Mouse (Mus musculus) ES-E14 (cell line): ENCODE measurements around the gene Nedd8. TPM values are rescaled to one million over a fixed set of nuclear protein-coding genes. Genes with fewer than 3 reads are reported as not detected.
A peak's percentile ranks its signal among the peaks of the same experiment; 100 is the strongest.

Source experiments
- DNase-seq: peaks from one replicate; pipeline ENCODE4 v3.0.0-alpha.2; 2013; ENCODE audit warnings: low read depth, low spot score
- H3K27ac ChIP-seq: 2 replicates; pipeline ENCODE4 v1.5.1; 2012; ENCODE audit warnings: low read depth, mild to moderate bottlenecking, low read length, moderate library complexity, mixed read lengths; ENCODE audit not compliant: poor library complexity, insufficient read depth, severe bottlenecking
- H3K36me3 ChIP-seq: 2 replicates; pipeline ENCODE4 v1.6.1; 2012; ENCODE audit warnings: mild to moderate bottlenecking, low read length, moderate library complexity, mixed read lengths; ENCODE audit not compliant: control insufficient read depth, poor library complexity, insufficient read depth, severe bottlenecking
- H3K4me1 ChIP-seq, 2 experiments: fragments of 150-350 bp in 1 of 2; sonication (generic) in 1 of 2; 2 replicates each; pipeline ENCODE4 v1.6.1; 2012; ENCODE audit warnings: low read length in 2 of 2, mild to moderate bottlenecking in 1 of 2, mixed read lengths in 1 of 2; ENCODE audit not compliant: control insufficient read depth in 2 of 2, insufficient read depth in 2 of 2, poor library complexity in 1 of 2
- H3K4me3 ChIP-seq, 2 experiments: fragments of 150-350 bp in 1 of 2; sonication (generic) in 1 of 2; 2 replicates each; pipeline ENCODE4 v1.5.1; 2012; ENCODE audit warnings: low read length in 2 of 2, low read depth in 1 of 2, mild to moderate bottlenecking in 1 of 2, mixed read lengths in 1 of 2; ENCODE audit not compliant: insufficient read depth in 1 of 2, poor library complexity in 1 of 2, severe bottlenecking in 1 of 2
- H3K9ac ChIP-seq: 2 replicates; pipeline ENCODE4 v1.6.1; 2012; ENCODE audit warnings: low read depth, mild to moderate bottlenecking, low read length, mixed read lengths; ENCODE audit not compliant: poor library complexity, insufficient read depth, severe bottlenecking
- H3K9me3 ChIP-seq: fragments of 150-350 bp; sonication (generic); 2 replicates; pipeline ENCODE4 v1.6.1; 2012; ENCODE audit warnings: low read depth, mild to moderate bottlenecking, low read length; ENCODE audit not compliant: control insufficient read depth, insufficient read depth
- CHD2 ChIP-seq: IDR thresholded peaks from 2 replicates; pipeline ENCODE4 v1.6.1; 2014; ENCODE audit warnings: mild to moderate bottlenecking, low read depth, low read length, inconsistent platforms
- HCFC1 ChIP-seq: IDR thresholded peaks from 2 replicates; pipeline ENCODE4 v1.6.1; 2012; ENCODE audit warnings: low read length, inconsistent platforms, borderline replicate concordance; ENCODE audit not compliant: insufficient read depth
- MAFK ChIP-seq: IDR thresholded peaks from 2 replicates; pipeline ENCODE4 v1.6.1; 2014; ENCODE audit warnings: mild to moderate bottlenecking, low read depth, low read length, inconsistent platforms; ENCODE audit not compliant: insufficient read depth
- ZC3H11A ChIP-seq: IDR thresholded peaks from 2 replicates; pipeline ENCODE4 v1.6.1; 2012; ENCODE audit warnings: low read depth, mild to moderate bottlenecking, inconsistent platforms, low read length, borderline replicate concordance
- ZNF384 ChIP-seq: IDR thresholded peaks from 2 replicates; pipeline ENCODE4 v1.6.1; 2012; ENCODE audit warnings: low read depth, low read length, inconsistent platforms
- in situ Hi-C, 2 experiments: fragments of 600-800 bp; cut with MboI; formaldehyde crosslinking; loops; one replicate each; pipeline ENCODE4 v1.15.1; 2025; ENCODE audit warnings: low sequenced_read_pairs in 2 of 2, inconsistent platforms in 1 of 2; ENCODE audit not compliant: unreplicated experiment in 2 of 2
- total RNA-seq: library from RNA; depleted of rRNA; stranded (reverse); fragments of 300-350 nt; gene quantifications from 2 replicates; pipeline ENCODE4 v1.2.3, GENCODE M21; 2012; rRNA removed

The Nedd8 gene
- total RNA-seq, 1 experiment: 187 TPM

DNA sequence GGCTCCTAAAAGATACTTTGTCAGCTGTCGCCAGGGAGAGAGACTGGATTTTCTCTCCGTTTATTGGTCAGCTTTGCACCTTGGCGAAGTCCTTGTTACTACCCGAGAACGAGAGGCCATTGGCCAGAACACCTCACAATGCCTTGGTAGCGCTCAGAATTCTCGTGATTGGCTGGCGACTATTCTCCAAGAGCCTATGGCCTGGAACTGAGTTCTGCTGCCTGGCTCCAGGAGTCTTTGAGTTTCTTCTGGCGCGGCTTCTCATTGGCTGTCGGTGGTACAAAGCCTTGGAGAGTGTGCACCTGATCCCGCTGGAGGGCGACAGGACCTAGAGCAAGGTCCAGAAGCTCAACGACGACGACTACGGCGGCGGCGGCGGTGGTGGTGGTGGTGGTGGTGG is 54.1 kb downstream of the Nedd8 start, which contains the start of gene Rec8:
Gene Rec8 (plus strand): TSS at position 216 of the 400 bp plus-strand sequence.
- Histone ChIP-seq H3K36me3 (peaks cover 2% of the 10 kb centered on the region; the same call in 1 of the 2 replicates), H3K9me3 (no peaks in the 10 kb centered on the region), H3K27ac (no peak within 1 kb of the TSS), H3K9ac (peak within 1 kb of the TSS; percentile 12; the same call in 1 of the 2 replicates), H3K4me3 (peak within 1 kb of the TSS; percentile 27 to 40), H3K4me1 (peaks cover 0 to 8% of the 10 kb centered on the region in 2 experiments; a peak in 2 of 4 replicates)
- TF ChIP-seq ZNF384 (no peak), CHD2 (peak; percentile 60), HCFC1 (no peak), ZC3H11A (no peak)
- in situ Hi-C loops: no loop called here
- peak; percentile 90 for DNase-seq

GRCm38 (mm10) chr14:55616844-55617243 is 55.1 kb downstream of the Nedd8 start:
- no peaks in the 10 kb centered on the region for H3K9me3 ChIP-seq
- in situ Hi-C loops: no loop called here
- TF ChIP-seq ZNF384: no peak
- TF ChIP-seq HCFC1: no peak
- no peak for TF ChIP-seq MAFK
- no peak for TF ChIP-seq CHD2
- no peak for TF ChIP-seq ZC3H11A

GRCm38 (mm10) chr14:55615876-55616275 is 56.0 kb downstream of the Nedd8 start:
- Histone ChIP-seq H3K9ac (no peak overlapping the region), H3K36me3 (no peaks in the 10 kb centered on the region; the same call in 1 of the 2 replicates), H3K9me3 (no peaks in the 10 kb centered on the region), H3K4me3 (no peak overlapping the region), H3K4me1 (peaks cover 0 to 8% of the 10 kb centered on the region in 2 experiments; a peak in 2 of 4 replicates), H3K27ac (no peak overlapping the region)
- TF ChIP-seq CHD2 (no peak), ZNF384 (no peak), HCFC1 (no peak), ZC3H11A (no peak), MAFK (no peak)
- no peak for DNase-seq
- in situ Hi-C loops: no loop called here

More at GRCm38 (mm10) chr14:55616844-55617243, 55.1 kb downstream of the Nedd8 start:
- no peak for DNase-seq
- peaks cover 0 to 8% of the 10 kb centered on the region in 2 experiments; a peak in 2 of 4 replicates for H3K4me1 ChIP-seq
- H3K27ac ChIP-seq: no peak overlapping the region
- no peak overlapping the region for H3K9ac ChIP-seq
- H3K4me3 ChIP-seq: no peak overlapping the region
- no peaks in the 10 kb centered on the region; the same call in 1 of the 2 replicates for H3K36me3 ChIP-seq

DNA sequence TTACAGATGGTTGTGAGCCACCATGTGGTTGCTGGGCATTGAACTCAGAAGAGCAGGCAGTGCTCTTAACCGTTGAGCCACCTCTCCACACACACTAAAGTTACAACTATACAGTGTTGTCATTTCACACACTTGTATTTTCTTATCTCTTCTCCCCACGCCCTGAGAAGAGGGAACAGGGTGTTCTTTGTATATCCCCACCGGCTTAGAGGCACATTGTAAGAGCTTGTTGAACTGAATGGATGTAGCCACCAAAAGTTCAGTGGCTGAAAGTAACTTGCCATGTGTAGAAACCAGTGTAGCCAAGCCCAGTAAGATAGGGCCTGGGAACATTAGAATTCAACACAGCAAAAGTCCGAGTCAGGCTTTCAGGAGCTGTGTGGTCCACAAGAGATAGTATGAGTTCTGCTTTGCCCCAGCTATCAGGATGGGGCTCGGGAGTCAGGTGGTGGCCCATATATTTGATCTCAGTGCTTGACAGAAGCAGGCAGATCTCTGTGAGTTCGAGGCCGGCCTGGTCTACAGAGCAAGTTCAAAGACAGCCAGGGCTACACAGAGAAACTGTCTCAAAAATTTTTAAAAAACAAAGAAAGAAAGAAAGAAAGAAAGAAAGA is 57.3 kb downstream of the Nedd8 start:
- H3K4me1 ChIP-seq: peaks cover 0 to 8% of the 10 kb centered on the region in 2 experiments; a peak in 2 of 4 replicates
- H3K4me3 ChIP-seq: no peak overlapping the region
- peaks cover 2% of the 10 kb centered on the region; the same call in 1 of the 2 replicates for H3K36me3 ChIP-seq
- in situ Hi-C loops: no loop called here
- DNase-seq: no peak
- no peaks in the 10 kb centered on the region for H3K9me3 ChIP-seq
- no peak overlapping the region for H3K9ac ChIP-seq
- TF ChIP-seq CHD2: no peak
- no peak for TF ChIP-seq MAFK
- no peak for TF ChIP-seq ZC3H11A
- TF ChIP-seq HCFC1: no peak
- no peak for TF ChIP-seq ZNF384
- H3K27ac ChIP-seq: no peak overlapping the region

- TF ChIP-seq MAFK (no peak), ZNF384 (no peak), HCFC1 (no peak), CHD2 (no peak), ZC3H11A (no peak)
- peaks cover 9% of the 10 kb centered on the region for H3K36me3 ChIP-seq
- peaks cover 0 to 2% of the 10 kb centered on the region in 2 experiments; a peak in 1 of 4 replicates for H3K4me1 ChIP-seq
- DNase-seq: no peak
- no peak overlapping the region for H3K9ac ChIP-seq
- H3K27ac ChIP-seq: no peak overlapping the region
- H3K4me3 ChIP-seq: no peak overlapping the region
- no peaks in the 10 kb centered on the region for H3K9me3 ChIP-seq
- in situ Hi-C loops: no loop called here
Observed at GRCm38 (mm10) chr14:55613346-55613745, 58.6 kb downstream of the Nedd8 start.

Other genes with a start within 250 kb of the Nedd8 start
- gene Dhrs4, start 193.4 kb downstream of the Nedd8 start, total RNA-seq: 14.6 and 14.9 TPM in 2 replicates
- gene Carmil3, start 181.5 kb downstream of the Nedd8 start, total RNA-seq: 0.58 and 1.1 TPM in 2 replicates
- 0.21 TPM in 1 of 2 replicates, not detected in the other for gene Cpne6, start 161.7 kb downstream of the Nedd8 start, total RNA-seq
- gene Nrl, start 147.1 kb downstream of the Nedd8 start, total RNA-seq: not detected in 2 replicates
- 28.5 and 108 TPM in 2 replicates for gene Pck2, start 131.9 kb downstream of the Nedd8 start, total RNA-seq
- 17.5 and 28.8 TPM in 2 replicates for gene Dcaf11, start 112.1 kb downstream of the Nedd8 start, total RNA-seq
- not detected in 2 replicates for gene A730061H03Rik, start 111.7 kb downstream of the Nedd8 start, total RNA-seq
- 0.71 and 1.6 TPM in 2 replicates for gene Fitm1, start 96.5 kb downstream of the Nedd8 start, total RNA-seq
- 32.8 and 59.5 TPM in 2 replicates for gene Psme1, start 94.0 kb downstream of the Nedd8 start, total RNA-seq
- gene Emc9, start 86.8 kb downstream of the Nedd8 start, total RNA-seq: 4.9 and 9.2 TPM in 2 replicates
- gene Psme2, start 81.0 kb downstream of the Nedd8 start, total RNA-seq: 44.0 and 74.3 TPM in 2 replicates
- gene Rnf31, start 80.4 kb downstream of the Nedd8 start, total RNA-seq: 13.1 and 33.7 TPM in 2 replicates
- gene Irf9, start 68.6 kb downstream of the Nedd8 start, total RNA-seq: 5.8 and 17.5 TPM in 2 replicates
- gene Rec8, start 54.1 kb downstream of the Nedd8 start, total RNA-seq: 5.8 and 11.8 TPM in 2 replicates
- gene Ipo4, start 36.2 kb downstream of the Nedd8 start, total RNA-seq: 62.9 and 111 TPM in 2 replicates
- not detected in 2 replicates for gene Gm49378, start 34.2 kb downstream of the Nedd8 start, total RNA-seq
- gene Tm9sf1, start 28.3 kb downstream of the Nedd8 start, total RNA-seq: 41.1 and 76.1 TPM in 2 replicates
- gene Tssk4, start 21.9 kb downstream of the Nedd8 start, total RNA-seq: not detected in 2 replicates
- 13.0 and 16.5 TPM in 2 replicates for gene Mdp1, start 11.6 kb downstream of the Nedd8 start, total RNA-seq
- gene Gmpr2, start 183 bp downstream of the Nedd8 start, total RNA-seq: 15.3 and 18.2 TPM in 2 replicates
- 26.1 and 60.9 TPM in 2 replicates for gene Tinf2, start 9.7 kb upstream of the Nedd8 start, total RNA-seq
- gene Tgm1, start 41.8 kb upstream of the Nedd8 start, total RNA-seq: 13.4 and 31.6 TPM in 2 replicates
- 34.0 and 95.5 TPM in 2 replicates for gene Rabggta, start 50.1 kb upstream of the Nedd8 start, total RNA-seq
- gene Dhrs1, start 73.6 kb upstream of the Nedd8 start, total RNA-seq: 9.6 and 18.0 TPM in 2 replicates
- gene Nop9, start 73.6 kb upstream of the Nedd8 start, total RNA-seq: 30.0 and 38.3 TPM in 2 replicates
- 2.2 and 4.1 TPM in 2 replicates for gene Cideb, start 86.3 kb upstream of the Nedd8 start, total RNA-seq
- gene Ltb4r2, start 89.3 kb upstream of the Nedd8 start, total RNA-seq: 1.5 and 7.1 TPM in 2 replicates
- gene Ltb4r1, start 93.8 kb upstream of the Nedd8 start, total RNA-seq: 0.67 and 2.1 TPM in 2 replicates
- 0.27 and 0.32 TPM in 2 replicates for gene Adcy4, start 112.0 kb upstream of the Nedd8 start, total RNA-seq
- gene Ripk3, start 116.7 kb upstream of the Nedd8 start, total RNA-seq: 9.0 and 17.8 TPM in 2 replicates
- gene Nfatc4, start 151.0 kb upstream of the Nedd8 start, total RNA-seq: 6.4 and 25.4 TPM in 2 replicates
- 7.1 and 10.4 TPM in 2 replicates for gene Nynrin, start 181.9 kb upstream of the Nedd8 start, total RNA-seq
- gene Cbln3, start 212.3 kb upstream of the Nedd8 start, total RNA-seq: 0.04 and 0.11 TPM in 2 replicates
- 7.2 and 15.8 TPM in 2 replicates for gene Khnyn, start 212.8 kb upstream of the Nedd8 start, total RNA-seq
- 8.2 and 11.1 TPM in 2 replicates for gene Sdr39u1, start 228.2 kb upstream of the Nedd8 start, total RNA-seq